Mouse (Mus musculus): Measurements from ENCODE around the gene Mphosph6.

GRCm38 (mm10) chr8:117813524-117813923, 11.8 kb upstream of the Mphosph6 start:
- TF ChIP-seq CTCF (conservative IDR thresholded peaks at IDR 0.05; ENCODE audit: low read length) (no peak), NANOG (IDR thresholded peaks at IDR 0.05; ENCODE audit: borderline replicate concordance, low read length) (no peak), POU5F1 (IDR thresholded peaks at IDR 0.05; ENCODE audit: borderline replicate concordance, low read length) (no peak)
